Mouse (Mus musculus): ENCODE results near the gene Chd6.

Gene Chd6

DNA sequence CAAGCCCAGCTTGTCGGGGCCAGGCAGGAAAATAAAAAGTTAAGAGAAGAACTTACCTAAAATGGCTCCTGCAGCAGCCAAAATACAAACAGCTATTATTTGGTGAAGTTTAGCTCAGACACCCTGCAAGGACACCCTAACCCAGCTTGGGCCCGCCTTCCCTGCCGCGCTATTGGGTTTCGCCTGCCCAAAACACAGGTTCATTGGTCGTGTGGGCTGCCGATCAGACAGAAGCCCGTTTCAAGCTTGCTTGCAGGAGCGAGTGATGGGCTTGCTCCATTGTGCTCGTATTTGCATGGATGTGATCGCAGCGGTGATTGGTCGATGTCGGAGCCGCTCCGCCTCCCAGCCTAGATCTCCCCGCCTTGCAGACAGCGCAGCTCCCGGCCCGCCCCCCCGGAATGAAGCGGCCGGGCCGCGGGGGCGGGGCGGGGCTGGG lies at the start of gene Chd6:
Gene Chd6, minus strand, starts transcription at position 143 of the 439 bp plus-strand sequence.
- peak; percentile 92 for DNase-seq (ENCODE audit: low spot score)

DNA sequence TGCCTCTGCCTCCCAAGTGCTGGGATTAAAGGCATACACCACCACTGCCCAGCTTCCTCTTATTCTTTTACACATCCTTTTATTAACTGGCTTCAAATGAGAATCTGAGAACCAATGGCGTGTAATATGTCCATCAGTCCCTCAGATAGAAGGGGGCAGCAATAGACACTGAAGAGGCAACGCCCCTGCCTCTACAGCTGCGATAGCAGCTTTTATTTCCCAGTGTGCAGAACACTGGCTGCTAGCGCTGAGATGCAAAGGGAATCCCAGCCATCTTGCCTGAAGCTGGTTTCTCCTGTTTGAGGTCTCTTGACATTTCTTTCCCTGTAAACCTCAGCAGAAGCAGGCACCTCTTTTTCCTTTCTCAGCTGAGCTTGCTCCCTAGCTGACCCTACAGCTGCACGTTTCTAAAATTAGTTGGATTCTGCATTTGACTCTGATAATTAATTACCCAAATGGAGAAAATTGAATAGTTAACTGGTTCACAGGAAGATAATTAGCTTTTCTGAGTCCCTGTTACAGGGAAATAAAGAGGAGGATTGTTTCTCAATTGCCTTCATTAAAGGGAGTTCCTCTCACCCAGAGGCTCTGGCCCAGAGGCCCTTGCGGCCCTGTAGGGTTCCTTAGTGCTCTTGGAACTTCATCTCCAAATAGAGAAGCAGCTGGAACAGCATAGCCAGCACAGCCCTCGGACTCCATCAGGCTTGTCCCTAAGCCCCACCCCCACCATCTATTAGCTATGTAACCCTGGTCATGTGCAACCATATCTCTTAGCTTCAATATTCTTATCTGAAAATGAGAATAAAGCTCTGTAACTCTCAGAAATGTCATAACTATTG lies 41.3 kb upstream of the Chd6 start:
- no peak for DNase-seq (ENCODE audit: low spot score)

DNA sequence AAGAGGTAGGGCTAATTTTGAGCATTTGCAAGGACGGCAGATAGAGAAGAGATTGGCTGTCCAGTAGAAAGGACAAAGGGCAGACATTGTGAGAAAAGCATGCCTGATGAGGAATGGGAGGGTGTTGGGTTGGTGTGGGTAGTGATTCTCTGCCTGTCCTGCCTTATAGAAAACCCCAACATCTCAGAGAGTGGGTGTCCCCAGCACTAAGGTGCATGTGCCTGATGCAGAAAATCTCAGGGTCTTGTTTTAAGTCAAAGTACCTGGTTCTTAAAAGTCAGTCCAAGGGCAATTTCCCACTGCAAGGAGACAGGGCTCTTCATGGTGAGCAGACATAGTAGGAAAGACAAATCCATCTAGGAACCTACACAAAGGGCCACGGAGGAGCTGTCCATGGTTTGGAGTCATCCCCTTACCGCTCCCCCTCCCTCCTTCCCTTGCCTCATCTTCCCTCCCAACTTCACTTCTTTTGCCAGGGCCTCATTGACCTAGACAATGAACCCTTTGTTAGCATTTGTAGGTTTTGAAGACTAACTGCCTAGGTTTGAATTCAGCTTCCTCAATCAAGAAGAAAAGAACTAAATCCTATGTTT lies 39.6 kb upstream of the Chd6 start:
- DNase-seq (ENCODE audit: low spot score): no peak

DNA sequence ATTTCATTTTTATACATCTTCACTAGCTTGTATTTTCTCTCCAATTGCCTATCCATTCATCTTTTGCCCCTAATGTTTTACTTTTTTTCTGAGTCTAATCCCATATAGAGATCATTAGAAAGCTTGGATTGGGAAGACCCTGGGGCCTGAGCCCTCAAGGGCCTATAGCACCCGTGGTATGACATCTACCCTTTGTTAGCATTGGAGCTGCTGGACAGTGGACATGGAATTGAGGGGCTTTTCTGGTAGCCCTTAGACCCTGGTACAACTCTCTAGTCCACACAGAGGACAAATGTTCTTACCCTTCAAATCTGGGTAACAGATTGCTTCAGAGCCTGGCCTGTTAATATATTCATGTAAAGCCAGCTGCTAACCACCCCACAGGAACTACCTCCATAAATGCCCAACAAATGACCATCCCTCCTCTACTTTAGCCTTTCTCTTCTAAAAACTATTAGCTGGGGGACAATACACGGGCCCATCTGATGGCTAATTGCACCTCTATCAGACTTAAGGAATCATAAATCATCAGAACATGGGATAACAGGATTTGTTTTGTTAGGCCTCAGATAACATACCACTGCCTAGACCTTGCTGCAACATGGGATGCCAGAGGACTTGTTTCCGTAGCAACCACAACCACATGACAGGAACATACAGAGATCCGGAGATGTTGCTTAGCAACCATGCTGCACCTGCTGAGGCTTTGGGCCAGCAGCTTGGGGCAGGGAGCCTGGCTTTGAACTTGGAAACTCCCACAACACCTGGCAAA lies 39.0 kb upstream of the Chd6 start:
- no peak for DNase-seq (ENCODE audit: low spot score)

DNA sequence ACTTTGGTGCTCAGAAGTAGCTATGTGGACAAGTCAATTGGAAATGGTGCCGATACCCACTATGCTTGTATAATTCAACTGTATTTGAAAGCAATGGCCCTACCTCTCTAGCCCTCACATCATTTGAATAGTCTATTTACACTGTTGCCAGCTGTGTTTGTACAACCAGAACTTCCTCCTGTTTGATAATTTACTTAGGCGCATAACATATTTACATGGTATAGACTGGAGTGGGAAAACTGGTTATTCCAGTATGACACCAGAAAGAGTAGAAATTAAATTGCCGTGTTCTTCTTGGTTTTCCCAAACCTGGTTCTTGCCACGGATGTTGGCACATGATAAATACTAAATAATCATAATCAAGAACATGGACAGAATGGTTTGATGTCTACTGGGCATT lies 35.9 kb upstream of the Chd6 start:
- no peak for DNase-seq (ENCODE audit: low spot score)

DNA sequence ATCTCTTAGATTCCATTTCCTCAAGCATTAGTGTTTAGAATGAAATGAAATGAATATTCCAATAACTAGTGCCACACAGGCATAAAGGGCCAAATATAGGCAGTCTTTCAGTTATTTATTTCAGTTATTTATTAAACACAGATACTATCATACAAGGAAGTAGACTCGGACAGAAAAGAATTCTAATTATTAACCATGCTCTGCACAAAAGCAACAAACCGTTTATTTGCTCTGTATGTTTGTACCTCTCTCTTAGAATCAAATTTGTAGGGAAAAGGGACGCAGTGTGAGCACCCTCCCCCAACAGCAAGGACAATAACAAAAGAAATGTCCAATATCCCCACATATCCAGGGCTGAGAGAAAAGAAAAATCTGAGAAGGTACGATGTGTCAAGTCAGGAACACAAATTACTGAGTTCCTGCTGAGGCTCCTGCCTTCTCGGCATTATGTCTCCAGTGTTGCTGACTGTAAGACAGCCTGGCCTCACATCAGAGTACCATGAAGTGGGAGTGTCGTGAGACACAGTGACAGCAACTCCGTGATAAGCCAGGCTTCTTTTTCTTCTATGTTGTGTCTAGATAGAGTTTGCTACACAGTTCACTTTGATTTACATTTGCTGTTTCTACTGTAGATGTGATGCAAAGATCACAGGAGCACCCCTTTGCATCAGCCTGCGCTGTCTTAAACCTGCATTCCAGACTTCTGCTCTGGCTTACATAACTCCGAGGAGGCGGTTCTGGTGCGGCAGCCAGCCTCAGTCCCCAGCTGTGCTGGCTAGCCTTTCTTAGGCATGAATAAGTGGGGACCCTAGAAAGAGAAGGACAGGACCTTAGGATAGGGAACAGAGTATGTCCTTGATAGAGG lies 30.0 kb upstream of the Chd6 start:
- no peak for DNase-seq (ENCODE audit: low spot score)

DNA sequence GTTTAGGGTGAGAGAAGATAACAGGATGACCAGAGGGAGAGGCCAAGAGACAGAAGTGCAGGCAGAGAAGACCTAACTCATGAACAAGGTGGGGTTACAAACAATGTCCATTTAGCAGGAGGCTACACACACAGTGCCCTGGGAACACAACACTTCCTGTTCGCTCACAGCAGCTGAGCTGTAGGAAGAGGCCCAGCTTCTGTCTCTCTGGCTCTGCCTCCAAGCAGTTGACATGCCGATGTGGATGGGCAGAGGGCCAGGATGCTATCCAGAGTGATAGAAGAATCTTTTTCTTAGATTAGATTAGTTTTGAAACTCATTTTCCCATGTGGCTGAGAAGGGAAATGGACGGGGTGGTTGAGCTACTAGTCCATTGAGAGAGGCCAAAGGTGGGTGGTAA lies 28.1 kb upstream of the Chd6 start:
- DNase-seq (ENCODE audit: low spot score): no peak

DNA sequence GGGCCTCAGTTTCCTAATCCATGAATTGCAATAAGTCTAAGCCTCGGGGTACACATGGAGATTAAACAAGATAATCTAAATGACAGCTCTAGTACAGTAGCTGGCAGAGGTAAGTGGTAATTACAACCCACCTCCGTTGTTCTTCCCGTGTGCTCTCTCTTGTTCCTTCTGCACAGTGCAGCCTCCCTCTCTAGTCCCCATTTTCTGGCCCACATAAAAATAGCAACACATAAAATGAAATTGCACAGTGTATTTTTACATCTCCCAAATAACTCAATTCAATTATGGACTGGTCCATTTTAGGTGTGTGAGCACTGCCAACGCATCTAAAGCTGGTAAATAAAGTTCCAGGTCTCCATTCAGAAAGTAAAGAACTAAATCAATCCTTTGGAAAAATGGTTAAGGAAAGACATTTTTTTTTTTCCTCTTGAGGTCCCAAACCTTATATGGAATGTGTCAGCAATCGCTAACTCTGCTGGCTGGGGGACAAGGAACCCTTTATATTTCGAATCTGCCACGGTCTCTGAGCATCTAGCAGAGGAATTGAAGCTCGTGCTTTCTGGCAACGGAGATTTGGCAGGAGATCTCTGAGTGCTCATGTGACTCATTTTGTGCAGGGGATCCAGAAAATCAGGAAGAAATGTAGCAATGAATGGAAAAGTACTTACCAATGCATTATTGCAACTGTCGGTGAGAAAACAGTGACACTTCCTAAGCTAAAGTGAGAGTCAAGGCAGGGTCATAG lies 19.7 kb upstream of the Chd6 start:
- DNase-seq (ENCODE audit: low spot score): no peak

DNA sequence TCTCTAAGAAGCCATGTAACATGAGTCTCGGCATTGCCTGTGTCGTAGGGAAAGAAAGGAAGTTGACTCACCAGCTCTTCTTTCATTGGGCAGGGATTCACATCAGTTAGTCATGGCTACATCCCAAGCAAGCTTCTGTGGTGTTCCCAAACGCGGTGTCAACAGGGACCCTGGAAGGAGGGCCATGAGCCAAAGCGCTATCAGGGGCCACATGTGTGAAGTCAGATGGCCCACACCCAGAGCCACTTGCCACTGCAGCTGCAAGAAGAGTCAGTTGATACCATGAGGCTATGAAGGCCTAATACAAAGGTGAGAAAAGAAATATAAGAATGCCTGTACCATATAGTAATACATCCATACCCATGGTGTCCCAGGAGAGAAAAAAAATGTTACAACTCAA lies 3.1 kb upstream of the Chd6 start:
- no peak for DNase-seq (ENCODE audit: low spot score)

DNA sequence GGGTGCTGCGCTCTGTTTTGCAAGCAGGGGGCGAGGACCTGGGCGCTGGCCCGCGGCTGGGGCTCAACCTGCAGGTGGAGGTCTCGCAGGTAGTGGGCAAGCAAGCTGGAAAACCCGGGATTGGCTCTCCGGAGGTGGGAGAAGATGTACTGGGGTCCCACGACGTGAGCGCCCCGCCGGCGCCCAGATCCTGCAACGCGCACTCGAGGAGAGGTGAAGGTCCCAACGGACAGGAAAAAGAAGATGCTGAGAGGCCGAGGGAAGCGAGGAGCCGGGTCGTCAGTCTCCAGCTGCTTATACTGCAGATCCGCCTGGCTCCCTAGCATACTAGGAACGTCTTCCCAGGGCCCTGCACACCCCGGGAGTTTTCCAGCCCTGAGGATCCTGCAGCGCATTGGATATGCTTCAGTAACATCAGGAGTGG lies 535 bp upstream of the Chd6 start:
- no peak for DNase-seq (ENCODE audit: low spot score)

DNA sequence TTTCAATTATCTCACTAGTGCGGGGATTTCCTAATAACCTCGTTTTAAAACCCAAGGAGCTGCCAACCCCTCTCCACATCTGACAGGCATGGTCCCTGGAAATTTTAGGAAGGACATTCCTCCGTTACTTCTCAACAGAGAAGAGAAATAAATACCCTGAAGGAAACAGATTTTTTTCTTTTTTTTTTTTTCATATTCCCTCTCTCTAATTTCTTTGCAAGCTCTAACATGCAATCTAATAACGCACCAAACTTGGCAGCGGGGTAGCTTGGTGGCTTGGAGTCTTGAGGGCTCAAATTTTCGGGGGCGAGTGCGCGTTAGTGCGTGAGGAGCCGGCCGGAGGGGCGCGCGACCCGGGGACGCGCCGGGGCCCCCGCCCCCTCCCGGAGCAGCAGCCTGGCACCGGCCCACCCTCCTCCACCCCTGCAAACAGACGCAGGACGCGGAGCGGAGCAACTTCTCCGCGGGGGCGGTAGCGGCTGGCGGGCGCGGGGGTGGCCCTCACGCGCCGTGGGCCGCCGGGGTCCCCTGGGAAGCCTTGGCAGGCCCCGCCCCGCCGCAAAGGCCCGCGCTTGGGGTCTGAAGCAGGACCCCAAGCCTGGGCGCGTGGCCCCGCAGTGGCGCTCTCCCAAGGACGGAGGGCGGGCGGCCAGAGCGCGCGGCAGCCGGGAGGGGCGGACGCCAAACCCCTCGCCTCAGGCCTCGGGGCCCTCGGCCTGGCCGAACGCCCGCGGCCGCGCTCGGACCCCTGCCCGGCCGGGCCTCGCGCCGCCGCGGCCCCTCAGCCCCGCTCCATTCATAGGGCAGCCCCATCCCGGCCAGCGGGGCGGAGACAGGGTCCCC lies 569 bp downstream of the Chd6 start:
- peak; percentile 19 for DNase-seq (ENCODE audit: low spot score)

DNA sequence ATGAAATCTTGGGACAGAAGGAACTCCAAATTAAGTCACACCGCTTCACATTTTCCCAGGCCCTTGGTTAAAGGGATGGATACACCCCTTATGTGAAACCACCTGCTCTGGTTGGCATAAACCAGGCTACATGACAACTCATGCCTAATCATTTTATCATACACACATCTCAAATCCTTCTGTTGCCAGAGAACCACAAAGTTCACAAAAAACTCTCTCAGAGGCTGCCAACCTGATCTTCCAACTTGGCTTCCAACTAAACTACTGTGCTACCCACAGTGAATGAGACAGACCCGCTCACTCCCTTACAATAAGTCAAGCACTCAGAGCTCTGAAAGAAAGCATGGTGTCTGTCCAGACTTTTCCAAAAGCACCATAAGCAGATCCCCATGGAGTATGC lies 1.6 kb downstream of the Chd6 start:
- no peak for DNase-seq (ENCODE audit: low spot score)

DNA sequence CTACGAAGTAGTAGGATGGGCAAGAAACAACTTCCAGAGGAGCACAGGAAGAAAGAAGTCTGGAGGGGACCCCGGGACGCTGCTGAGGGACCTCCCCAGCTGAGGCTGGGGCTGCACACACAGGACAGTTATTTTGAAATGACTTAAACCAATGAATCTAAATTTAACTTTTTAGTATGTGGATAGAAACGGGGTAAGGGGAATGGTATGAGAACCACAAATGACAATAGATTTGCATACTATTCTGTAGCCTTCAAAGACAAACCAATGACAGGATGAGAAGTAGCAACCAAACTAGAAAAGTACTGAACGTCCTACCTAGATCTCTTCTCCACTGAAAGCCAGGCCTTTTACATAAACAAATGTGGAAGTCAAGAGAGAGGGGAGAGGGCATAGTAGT lies 5.1 kb downstream of the Chd6 start:
- DNase-seq (ENCODE audit: low spot score): no peak

DNA sequence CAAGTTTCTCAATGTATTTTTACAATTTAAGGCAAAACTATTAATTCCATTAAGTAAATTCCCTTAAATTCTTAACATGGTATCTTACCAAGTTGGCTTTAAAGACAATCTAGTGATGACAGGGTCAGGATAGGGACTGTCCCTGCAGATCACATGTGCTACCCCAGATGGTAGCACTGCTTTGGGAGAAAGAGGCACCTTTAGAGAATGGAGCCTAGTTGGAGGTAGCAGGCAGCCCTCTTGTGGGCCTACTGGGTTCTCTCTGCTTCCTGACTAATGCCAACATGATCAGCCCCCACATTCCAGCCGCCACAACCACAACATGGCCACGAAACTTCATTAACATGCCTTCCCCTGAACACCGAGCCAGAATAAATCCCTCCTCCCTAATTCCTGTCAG lies 6.8 kb downstream of the Chd6 start:
- no peak for DNase-seq (ENCODE audit: low spot score)

DNA sequence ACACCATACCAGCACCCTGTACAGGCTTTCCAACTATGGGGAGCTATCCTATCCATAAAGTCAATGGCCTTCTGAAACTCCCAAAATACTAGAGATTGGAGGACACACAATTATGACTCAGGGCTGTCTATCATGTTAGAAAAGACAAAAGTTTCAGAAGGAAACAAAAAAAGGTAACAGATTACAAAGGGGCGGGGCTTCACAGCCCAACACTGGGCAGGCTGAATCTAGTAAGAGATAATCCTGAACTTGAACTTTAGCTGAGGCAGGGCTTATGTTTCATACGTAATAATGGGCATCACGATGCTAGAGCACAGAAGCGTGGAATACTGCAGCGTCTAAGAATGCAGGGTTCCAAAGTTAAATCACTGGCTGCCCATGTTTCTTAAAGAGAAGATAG lies 11.1 kb downstream of the Chd6 start:
- no peak for DNase-seq (ENCODE audit: low spot score)

DNA sequence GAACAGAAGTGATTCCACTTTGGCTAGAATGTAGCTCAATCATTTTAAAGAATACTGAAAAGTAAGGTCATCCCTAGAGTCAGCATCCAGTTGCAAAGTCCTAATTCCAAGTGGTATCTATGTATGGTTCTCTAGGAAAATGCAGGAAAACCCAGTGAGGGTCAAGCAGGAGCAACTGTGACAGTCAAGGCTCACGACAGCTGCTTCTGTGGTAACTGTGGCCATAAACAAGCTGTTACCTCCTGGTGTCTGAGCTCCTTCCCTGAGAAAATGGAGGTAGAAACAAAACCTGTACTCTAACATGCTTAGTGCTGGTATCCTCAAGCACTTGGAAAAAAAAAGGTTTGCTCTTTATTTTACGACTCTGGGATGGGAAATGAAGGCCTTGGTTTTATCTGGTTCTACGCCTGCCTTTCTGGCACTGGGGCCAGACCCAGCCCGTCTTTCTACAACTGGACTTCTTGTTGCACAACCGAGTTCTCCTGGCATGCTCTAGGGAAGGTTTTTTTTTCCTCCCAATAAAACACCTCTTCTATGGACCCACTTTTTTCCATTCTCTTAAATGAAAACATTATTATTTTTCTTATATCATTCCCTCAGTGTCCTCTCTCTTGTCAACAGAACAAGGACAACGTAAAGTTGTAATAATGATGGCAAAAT lies 18.0 kb downstream of the Chd6 start:
- no peak for DNase-seq (ENCODE audit: low spot score)

DNA sequence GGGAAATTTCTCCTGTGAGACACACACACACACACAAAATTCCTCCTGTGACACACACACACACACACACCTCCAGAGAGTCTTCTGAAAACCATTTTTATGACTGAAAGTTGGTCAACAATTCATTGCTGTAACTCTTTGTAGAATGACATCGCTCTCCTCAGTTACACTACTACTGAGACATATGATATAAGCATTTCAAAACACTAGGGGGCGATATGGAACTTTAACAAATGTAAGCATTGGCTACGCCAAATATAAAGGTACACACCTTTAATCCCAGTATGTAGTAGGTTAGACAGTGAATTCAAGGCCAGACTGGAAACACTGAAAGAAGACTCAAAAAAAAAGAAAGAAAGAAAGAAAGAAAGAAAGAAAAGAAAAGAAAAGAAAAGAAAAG lies 18.7 kb downstream of the Chd6 start:
- DNase-seq (ENCODE audit: low spot score): no peak

DNA sequence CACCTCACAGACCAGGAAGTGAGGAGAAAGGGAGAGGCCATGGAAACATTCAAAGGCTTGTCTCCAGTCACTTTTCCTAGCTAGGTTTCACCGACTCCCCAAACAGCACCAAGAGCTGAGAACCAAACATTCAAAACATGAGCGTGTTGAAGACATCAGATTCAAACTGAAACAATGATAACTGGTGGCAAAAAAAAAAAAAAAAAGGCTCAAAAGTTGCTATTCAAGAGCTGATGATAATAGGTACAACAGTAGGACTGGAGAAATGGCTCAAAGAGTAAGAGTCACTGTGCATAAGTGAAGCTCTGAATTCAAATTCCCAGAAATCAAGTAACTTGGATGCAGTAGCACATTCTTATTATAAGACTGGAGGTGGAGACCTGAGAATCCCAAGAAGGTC lies 30.3 kb downstream of the Chd6 start:
- no peak for DNase-seq (ENCODE audit: low spot score)

DNA sequence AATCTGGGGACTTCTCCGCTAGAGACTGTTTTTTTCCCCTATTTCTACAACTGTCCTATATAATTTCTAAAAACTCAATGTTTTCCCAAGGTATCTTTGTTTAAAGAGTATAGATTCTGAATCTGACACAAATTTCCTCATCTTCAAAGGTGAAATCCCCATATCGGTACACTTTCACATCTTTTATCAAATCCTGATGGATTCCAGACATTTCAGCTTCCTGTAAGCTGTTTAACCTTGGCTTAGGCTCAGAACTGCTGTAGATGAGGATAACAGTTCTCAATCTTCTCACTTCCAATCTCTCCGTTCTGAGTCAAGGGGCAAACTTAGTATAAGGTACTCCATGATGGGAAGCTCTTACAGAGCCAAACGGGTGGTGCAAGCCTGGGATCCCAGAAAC lies 32.6 kb downstream of the Chd6 start:
- DNase-seq (ENCODE audit: low spot score): no peak

DNA sequence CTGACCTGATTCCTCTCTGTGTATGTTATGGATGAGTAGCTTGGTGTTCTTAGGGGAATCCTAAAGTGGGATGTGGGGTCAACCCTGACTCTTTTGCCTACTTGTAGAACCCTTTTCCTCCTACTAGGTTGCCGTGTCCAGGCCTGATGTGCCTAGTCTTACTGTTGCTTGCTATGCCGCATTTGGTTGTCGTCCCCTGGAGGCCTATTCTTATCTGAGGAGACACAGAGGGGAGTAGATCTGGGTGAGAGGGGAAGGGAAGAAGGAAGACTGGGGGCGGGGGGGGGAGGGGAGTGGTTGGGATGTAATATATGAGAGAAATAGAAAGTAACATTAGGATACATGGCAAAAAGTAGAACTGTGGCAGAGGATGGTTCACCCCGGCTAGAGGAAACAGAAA lies 33.3 kb downstream of the Chd6 start:
- DNase-seq (ENCODE audit: low spot score): no peak
